Mouse (Mus musculus) limb, embryonic 11.5 days (tissue): Measurements from ENCODE around the gene Lcn5. TPM values are rescaled to one million over a fixed set of nuclear protein-coding genes. Genes with fewer than 3 reads are reported as not detected.

ENCODE experiments used
- ATAC-seq: fragments of 200-750 bp; cut with Nextera tagmentation; 2 replicates; pipeline ENCODE4 v1.8.0; 2017; ENCODE audit warnings: low read depth; ENCODE audit not compliant: insufficient number of reproducible peaks, low FRiP score, low TSS enrichment
- DNase-seq: peaks from one replicate; pipeline ENCODE4 v3.0.0-alpha.2; 2015; ENCODE audit warnings: low spot score
- H3K27ac ChIP-seq: fragments of 300-500 bp; sonication (generic); replicated peaks from 2 replicates; pipeline ENCODE4 v1.5.1; 2014; ENCODE audit warnings: low read depth, mild to moderate bottlenecking, low read length
- H3K27me3 ChIP-seq: fragments of 300-500 bp; sonication (generic); 2 replicates; pipeline ENCODE4 v1.6.1; 2014; ENCODE audit warnings: mild to moderate bottlenecking, low read length, mixed read lengths; ENCODE audit not compliant: control insufficient read depth, insufficient read depth
- H3K36me3 ChIP-seq: fragments of 300-500 bp; sonication (generic); 2 replicates; pipeline ENCODE4 v1.6.1; 2014; ENCODE audit warnings: mild to moderate bottlenecking, low read length, moderate library complexity, mixed read lengths; ENCODE audit not compliant: control insufficient read depth, insufficient read depth
- H3K4me1 ChIP-seq: fragments of 300-500 bp; sonication (generic); 2 replicates; pipeline ENCODE4 v1.6.1; 2014; ENCODE audit warnings: low read length, mixed read lengths; ENCODE audit not compliant: control insufficient read depth, insufficient read depth
- H3K4me2 ChIP-seq: fragments of 300-500 bp; sonication (generic); 2 replicates; pipeline ENCODE4 v1.6.1; 2014; ENCODE audit warnings: low read depth, mild to moderate bottlenecking, moderate library complexity; ENCODE audit not compliant: severe bottlenecking
- H3K4me3 ChIP-seq: fragments of 300-500 bp; sonication (generic); 2 replicates; pipeline ENCODE4 v1.5.1; 2014; ENCODE audit warnings: low read depth, low read length
- H3K9ac ChIP-seq: fragments of 300-500 bp; sonication (generic); 2 replicates; pipeline ENCODE4 v1.6.1; 2014; ENCODE audit warnings: mild to moderate bottlenecking, low read length
- H3K9me3 ChIP-seq: fragments of 300-500 bp; sonication (generic); 2 replicates; pipeline ENCODE4 v1.6.1; 2016; ENCODE audit warnings: low read length; ENCODE audit not compliant: control insufficient read depth
- WGBS: fragments of 180-500 bp; shearing (Covaris S2); extraction: QIAGEN DNeasy Blood & Tissue Kit; methylation state at CpG from one replicate; pipeline ENCODE4 v1.1.7; 2014; 5-methylcytosine and 5-hydroxymethylcytosine counted together
- polyA plus RNA-seq: library from polyadenylated mRNA; unstranded; fragments of >200 nt; fragmentation: Nextera tagmentation; extraction: Ambion mirVana; gene quantifications from 2 replicates; pipeline ENCODE4 v1.2.1, GENCODE M21; 2014

The Lcn5 gene
- polyA plus RNA-seq, 1 experiment from 2014 or later = not detected

DNA sequence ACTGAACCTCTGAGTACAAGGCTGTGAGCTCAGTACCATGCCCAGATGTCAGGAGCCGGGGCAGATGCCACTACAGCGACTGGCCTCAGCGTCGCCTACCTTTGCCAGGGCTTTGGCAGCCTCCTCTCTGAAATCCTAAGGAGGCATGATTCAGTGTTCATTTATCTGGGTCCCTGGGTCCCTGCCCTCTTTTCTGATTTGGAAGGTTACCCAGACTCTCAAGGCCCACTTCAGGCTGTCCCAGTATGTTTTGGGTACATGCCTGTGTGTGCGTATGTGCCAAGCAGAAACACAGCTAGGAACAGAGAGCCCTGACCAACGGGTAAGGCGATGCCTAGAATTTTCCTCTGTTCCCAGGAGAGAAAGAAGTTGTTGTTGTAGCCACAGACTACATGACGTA is 2.5 kb downstream of the Lcn5 start:
- ATAC-seq (no peak), DNase-seq (no peak)
- Histone ChIP-seq H3K4me3 (no peak overlapping the region), H3K4me1 (no peaks in the 10 kb centered on the region), H3K36me3 (no peaks in the 10 kb centered on the region), H3K27me3 (no peaks in the 10 kb centered on the region), H3K4me2 (no peak overlapping the region), H3K9me3 (no peaks in the 10 kb centered on the region), H3K27ac (no peak overlapping the region), H3K9ac (no peak overlapping the region)
- 77% methylated on average over 8 of the region's 8 CpGs for WGBS

DNA sequence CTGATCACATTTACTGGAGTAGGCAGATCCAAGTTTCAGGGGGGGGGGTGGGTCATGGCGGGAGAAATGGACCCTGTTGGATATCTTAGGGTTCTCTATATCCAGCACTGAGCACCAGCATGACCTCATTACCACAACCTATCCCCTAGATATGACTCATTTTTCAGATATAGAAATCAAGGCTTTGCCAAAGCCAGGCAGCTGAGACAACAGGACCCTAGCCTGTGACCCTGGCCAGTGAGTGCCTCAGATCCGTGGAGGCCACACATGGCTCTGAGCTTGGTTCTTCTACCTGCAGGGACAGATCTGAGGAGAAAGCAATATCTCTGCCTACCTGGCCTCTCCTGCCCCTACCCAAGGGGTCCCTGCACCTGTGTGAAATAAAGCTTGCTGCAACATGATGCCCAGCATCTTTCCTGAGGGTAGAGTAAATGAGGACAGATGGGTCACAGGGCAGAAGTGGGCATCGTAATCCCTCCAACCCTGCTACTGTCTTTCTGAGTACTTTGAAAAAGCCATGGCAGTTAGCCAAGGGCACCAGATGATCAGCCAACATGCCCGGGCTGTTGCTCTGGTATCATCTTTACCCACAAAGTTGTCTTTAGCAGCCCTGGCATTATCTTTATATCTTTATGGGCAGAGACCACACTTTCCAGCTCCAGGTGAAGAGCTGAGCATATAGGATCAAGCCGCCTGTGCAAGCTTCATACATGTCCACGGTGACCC is 3.7 kb downstream of the Lcn5 start:
- WGBS = 86% methylated on average over 6 of the region's 6 CpGs
- no peaks in the 10 kb centered on the region for H3K9me3 ChIP-seq
- H3K36me3 ChIP-seq = no peaks in the 10 kb centered on the region
- H3K4me3 ChIP-seq = no peak overlapping the region
- no peak overlapping the region for H3K27ac ChIP-seq
- no peaks in the 10 kb centered on the region for H3K27me3 ChIP-seq
- H3K4me2 ChIP-seq = no peak overlapping the region
- no peaks in the 10 kb centered on the region for H3K4me1 ChIP-seq
- no peak overlapping the region for H3K9ac ChIP-seq
- ATAC-seq (no peak), DNase-seq (no peak)

DNA sequence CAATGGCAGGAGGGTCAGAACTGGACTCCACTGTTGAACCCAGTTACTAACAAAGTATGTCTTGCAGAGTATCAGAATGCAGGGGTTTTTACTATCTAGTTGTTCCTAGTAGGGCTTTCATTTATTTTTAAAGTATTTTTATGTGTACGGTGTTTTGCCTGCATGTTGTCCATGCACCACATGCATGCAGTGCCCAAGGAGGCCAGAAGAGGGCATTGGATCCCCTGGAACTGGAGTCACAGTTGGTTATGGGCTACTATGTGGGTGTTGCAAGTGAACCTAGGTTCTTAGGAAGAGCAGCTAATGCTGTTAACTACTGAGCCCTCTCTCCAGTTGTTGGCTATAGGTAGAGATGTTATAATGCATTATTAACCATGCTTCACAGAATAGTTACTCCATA is 5.8 kb downstream of the Lcn5 start:
- Histone ChIP-seq H3K4me1 (no peaks in the 10 kb centered on the region), H3K4me2 (no peak overlapping the region), H3K4me3 (no peak overlapping the region), H3K36me3 (no peaks in the 10 kb centered on the region), H3K27me3 (no peaks in the 10 kb centered on the region), H3K27ac (no peak overlapping the region), H3K9ac (no peak overlapping the region), H3K9me3 (no peaks in the 10 kb centered on the region)
- DNase-seq = peak; percentile 76
- 58% methylated on average over 1 of the region's 1 CpGs for WGBS
- ATAC-seq = no peak

DNA sequence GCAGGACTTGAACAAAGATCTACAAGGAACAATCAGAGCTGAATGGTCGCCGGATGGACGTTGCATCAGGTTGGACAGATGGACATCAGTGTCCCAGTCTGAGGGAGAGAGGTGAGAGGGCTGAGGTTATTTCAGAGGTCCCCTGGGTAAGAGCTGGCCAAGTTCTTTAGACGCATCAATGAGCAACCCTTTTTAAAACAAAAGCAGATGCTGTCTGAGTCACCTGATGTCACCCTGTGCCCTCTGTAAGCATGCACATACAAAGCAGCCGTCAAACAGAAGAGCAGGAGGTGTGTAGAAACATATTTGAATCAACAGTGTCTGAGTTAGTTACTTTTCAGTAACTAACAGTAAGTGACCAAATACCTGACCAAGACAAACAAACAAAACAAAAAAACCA is 6.4 kb downstream of the Lcn5 start:
- no peaks in the 10 kb centered on the region for H3K4me1 ChIP-seq
- H3K9ac ChIP-seq = no peak overlapping the region
- WGBS = 85% methylated on average over 5 of the region's 5 CpGs
- no peak overlapping the region for H3K4me2 ChIP-seq
- H3K4me3 ChIP-seq = no peak overlapping the region
- ATAC-seq (no peak), DNase-seq (no peak)
- H3K9me3 ChIP-seq = no peaks in the 10 kb centered on the region
- no peaks in the 10 kb centered on the region for H3K36me3 ChIP-seq
- no peaks in the 10 kb centered on the region for H3K27me3 ChIP-seq
- no peak overlapping the region for H3K27ac ChIP-seq

DNA sequence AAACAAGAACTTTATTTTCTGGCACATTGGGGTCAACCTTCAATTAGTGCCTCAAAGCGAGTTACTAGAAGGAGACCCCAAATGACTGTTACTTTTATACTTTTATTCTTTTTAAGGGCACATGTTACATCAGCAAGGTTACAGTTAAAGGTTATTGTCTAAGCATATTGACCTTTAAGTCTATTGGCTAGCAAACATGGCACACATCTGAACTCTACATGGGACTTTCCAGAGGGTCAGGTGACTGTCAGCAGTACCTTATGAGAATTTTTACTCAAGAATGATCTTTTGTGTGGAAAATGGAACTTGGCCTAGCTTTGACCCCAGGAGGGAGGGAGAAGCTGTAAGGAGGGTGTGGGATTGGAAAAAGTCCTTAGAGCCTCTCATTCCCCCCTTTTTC is 8.8 kb downstream of the Lcn5 start:
- Histone ChIP-seq H3K4me3 (no peak overlapping the region), H3K27me3 (no peaks in the 10 kb centered on the region), H3K4me2 (no peak overlapping the region), H3K27ac (no peak overlapping the region), H3K9ac (no peak overlapping the region), H3K4me1 (no peaks in the 10 kb centered on the region), H3K9me3 (no peaks in the 10 kb centered on the region), H3K36me3 (no peaks in the 10 kb centered on the region)
- ATAC-seq = no peak
- WGBS = 64% methylated on average over 1 of the region's 1 CpGs
- DNase-seq = no peak

DNA sequence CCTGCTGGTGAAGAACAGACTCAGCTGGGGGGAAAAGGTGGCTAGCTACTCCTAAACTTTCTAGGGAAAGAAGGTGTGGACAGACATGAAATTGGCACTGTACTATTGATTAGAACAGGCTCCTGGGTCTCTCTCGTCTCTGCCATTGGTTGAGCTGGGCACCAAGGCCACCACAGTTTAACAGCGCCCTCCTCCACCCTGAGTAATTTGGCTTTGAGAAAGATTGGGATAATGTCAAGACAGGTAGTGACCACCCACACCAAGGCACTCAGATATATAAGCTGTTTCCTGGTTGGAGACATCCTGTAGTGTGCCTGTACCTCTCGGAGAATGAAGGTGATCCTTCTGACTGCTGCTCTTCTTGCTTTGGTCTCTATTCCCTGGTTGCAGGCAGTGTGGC is 18.7 kb downstream of the Lcn5 start, which contains the start of gene Lcn6:
Gene Lcn6 (plus strand): TSS at position 301 of the 400 bp plus-strand sequence.
- H3K9ac ChIP-seq = no peak within 1 kb of the TSS
- H3K4me3 ChIP-seq = no peak within 1 kb of the TSS
- DNase-seq (no peak), ATAC-seq (no peak)
- whole genome bisulfite sequencing = 84% methylated on average over 3 of the region's 3 CpGs
- no peak within 1 kb of the TSS for H3K27ac ChIP-seq
- H3K4me2 ChIP-seq = no peak within 1 kb of the TSS
- H3K36me3 ChIP-seq = no peaks in the 10 kb centered on the region
- no peaks in the 10 kb centered on the region for H3K9me3 ChIP-seq
- no peaks in the 10 kb centered on the region for H3K4me1 ChIP-seq
- H3K27me3 ChIP-seq = no peaks in the 10 kb centered on the region

DNA sequence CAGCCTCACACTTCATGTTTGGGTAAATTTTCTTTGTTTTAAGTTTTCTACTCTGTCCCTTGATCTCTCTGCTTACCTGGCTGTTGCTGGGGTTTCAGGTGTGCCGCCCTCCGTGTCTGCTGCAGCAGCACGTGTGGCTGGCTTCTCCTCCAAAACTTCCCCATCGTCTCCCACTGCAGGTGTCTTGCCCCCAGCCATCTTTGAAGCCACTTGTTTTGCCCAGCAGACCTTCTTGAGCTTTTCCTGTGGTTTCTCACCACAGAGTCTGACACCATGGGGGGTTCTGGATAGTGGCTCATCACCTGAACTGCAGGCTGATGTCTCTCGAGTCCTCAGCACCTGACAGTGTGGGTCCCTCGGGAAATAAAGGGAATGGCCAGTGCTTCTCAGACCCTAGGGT is 21.8 kb downstream of the Lcn5 start:
- no peak overlapping the region for H3K27ac ChIP-seq
- no peaks in the 10 kb centered on the region for H3K27me3 ChIP-seq
- no peak overlapping the region for H3K4me3 ChIP-seq
- H3K9me3 ChIP-seq = no peaks in the 10 kb centered on the region
- DNase-seq = no peak
- H3K4me2 ChIP-seq = no peak overlapping the region
- H3K36me3 ChIP-seq = no peaks in the 10 kb centered on the region
- H3K9ac ChIP-seq = no peak overlapping the region
- no peaks in the 10 kb centered on the region for H3K4me1 ChIP-seq
- ATAC-seq = no peak
- 89% methylated on average over 6 of the region's 6 CpGs for WGBS

DNA sequence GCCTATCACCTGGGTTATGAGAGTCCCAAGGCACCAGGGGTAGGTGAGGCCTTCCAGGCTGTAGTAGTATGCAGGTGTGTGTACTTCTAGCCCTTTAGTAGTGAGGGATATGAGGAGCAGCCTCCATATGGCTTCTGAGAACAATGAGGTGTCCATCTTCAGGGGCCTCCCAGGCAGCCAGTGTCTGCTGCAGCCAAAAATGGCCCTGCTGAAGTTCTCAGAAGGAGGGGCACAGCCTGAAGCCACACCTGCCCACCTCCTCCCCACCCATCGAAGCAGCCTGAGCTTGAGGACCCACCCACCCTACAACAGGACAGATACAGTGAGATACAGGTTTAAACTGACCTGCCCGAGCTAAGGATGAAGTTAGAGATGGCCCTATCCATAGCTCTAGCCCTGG is 24.7 kb downstream of the Lcn5 start, which contains the start of gene Lcn10:
Gene Lcn10 (plus strand): TSS at position 301 of the 400 bp plus-strand sequence.
- Histone ChIP-seq H3K4me3 (no peak within 1 kb of the TSS), H3K9me3 (no peaks in the 10 kb centered on the region), H3K27me3 (no peaks in the 10 kb centered on the region), H3K36me3 (no peaks in the 10 kb centered on the region), H3K27ac (no peak within 1 kb of the TSS), H3K4me1 (no peaks in the 10 kb centered on the region), H3K9ac (no peak within 1 kb of the TSS), H3K4me2 (no peak within 1 kb of the TSS)
- ATAC-seq = no peak
- 63% methylated on average over 2 of the region's 2 CpGs for WGBS
- no peak for DNase-seq

DNA sequence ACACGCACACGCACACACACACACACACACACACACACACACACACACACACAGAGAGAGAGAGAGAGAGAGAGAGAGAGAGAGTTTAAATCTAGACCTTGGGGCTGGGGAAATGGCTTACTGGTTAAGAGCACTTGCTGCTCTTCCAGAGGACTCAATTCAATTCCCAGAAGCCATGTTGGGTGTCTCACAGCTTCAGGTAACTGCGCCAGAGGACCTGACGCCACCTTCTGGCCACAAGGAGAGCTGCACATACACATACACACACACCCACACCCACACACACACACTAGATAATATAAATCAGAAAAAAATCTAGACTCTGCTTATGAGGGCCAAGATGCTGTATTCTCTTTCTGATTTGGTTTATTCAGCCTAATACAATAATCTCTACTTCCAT is 29.2 kb downstream of the Lcn5 start:
- no peak overlapping the region for H3K27ac ChIP-seq
- H3K4me3 ChIP-seq = no peak overlapping the region

More for the DNA sequence above, 29.2 kb downstream of the Lcn5 start:
- H3K4me1 ChIP-seq = no peaks in the 10 kb centered on the region
- no peak overlapping the region for H3K4me2 ChIP-seq
- no peaks in the 10 kb centered on the region for H3K27me3 ChIP-seq
- no peak for ATAC-seq
- no peaks in the 10 kb centered on the region for H3K9me3 ChIP-seq
- 57% methylated on average over 4 of the region's 4 CpGs for WGBS
- no peaks in the 10 kb centered on the region for H3K36me3 ChIP-seq
- H3K9ac ChIP-seq = no peak overlapping the region
- no peak for DNase-seq
